Mouse (Mus musculus) testis, adult 2 months (tissue): ENCODE data around the gene Izumo1r.

Experiments
- CTCF ChIP-seq: fragments of 200-500 bp; IDR thresholded peaks from 2 replicates; pipeline ENCODE4 v1.5.1; 2012; ENCODE audit warnings: low read depth, mild to moderate bottlenecking, inconsistent platforms, low read length, moderate library complexity; ENCODE audit not compliant: control insufficient read depth, insufficient read depth, insufficient replicate concordance
- POLR2A ChIP-seq: fragments of 200-500 bp; IDR thresholded peaks from 2 replicates; pipeline ENCODE4 v1.6.1; 2012; ENCODE audit warnings: low read depth, mild to moderate bottlenecking, inconsistent platforms, low read length, moderate library complexity; ENCODE audit not compliant: control insufficient read depth

- TF ChIP-seq POLR2A (no peak), CTCF (no peak)
Observed at GRCm38 (mm10) chr9:14902416-14902815, 1.3 kb downstream of the Izumo1r start.
